Mouse (Mus musculus): ENCODE measurements around the gene Ankzf1.

- no peak for TF ChIP-seq POLR2A (IDR thresholded peaks at IDR 0.05; ENCODE audit: extremely low read depth, insufficient read depth, low read length)
- TF ChIP-seq CTCF (IDR thresholded peaks at IDR 0.05; ENCODE audit: extremely low read depth, insufficient read depth, low read length) = no peak
Measured at GRCm38 (mm10) chr1:75182160-75182559, 9.8 kb upstream of the Ankzf1 start.
